24 mouse cellular contexts compared by ENCODE assay signal in genomic region chr9:54299389-54299788, GRCm38 (mm10). TPM values are rescaled to one million over a fixed set of nuclear protein-coding genes. Genes with fewer than 3 reads are reported as not detected.
"Had no signal": no experiment of that assay in that cellular context is flagged by ENCODE, and none has a peak within 500 bp of the region (broad histone marks: within the 10 kb centered on the region; RNA-seq: fewer than 3 reads in every experiment).

No protein-coding gene starts in this region.

- H3K9ac ChIP-seq: neural tube, embryonic 13.5 days; neural tube, embryonic 15.5 days; stomach, embryonic 15.5 days had no signal

- H3K4me2 ChIP-seq: neural tube, embryonic 13.5 days; neural tube, embryonic 15.5 days; stomach, embryonic 15.5 days had no signal

- DNase-seq: retina, postnatal 1 day; right cerebral cortex, adult 18-20 months; right cerebral cortex, postnatal 14 days; right cerebral cortex, postnatal 25 days; right cerebral cortex, postnatal 4 days; spleen, adult 18-20 months; thymus, adult 18-20 months; thymus, adult 2 months; thymus, postnatal 14 days; thymus, postnatal 25 days; thymus, postnatal 36 days; thymus, postnatal 4 days had no signal

- H3K27ac ChIP-seq: neural tube, embryonic 13.5 days; neural tube, embryonic 15.5 days; stomach, embryonic 15.5 days; stomach, postnatal 0 days had no signal

- H3K4me1 ChIP-seq: neural tube, embryonic 13.5 days; neural tube, embryonic 15.5 days; stomach, embryonic 15.5 days had no signal

- H3K36me3 ChIP-seq: neural tube, embryonic 13.5 days; neural tube, embryonic 15.5 days; stomach, embryonic 15.5 days had no signal

- H3K9me3 ChIP-seq: neural tube, embryonic 13.5 days; neural tube, embryonic 15.5 days; stomach, embryonic 15.5 days had no signal

- H3K4me3 ChIP-seq: neural tube, embryonic 13.5 days; neural tube, embryonic 15.5 days; stomach, embryonic 15.5 days had no signal

- H3K27me3 ChIP-seq: neural tube, embryonic 13.5 days; neural tube, embryonic 15.5 days; stomach, embryonic 15.5 days had no signal

RNA-seq across cellular contexts. Expression of gene Gldn, which starts 13.1 kb away (rescaled TPM):
- total RNA-seq: neutrophil, adult 5-6 weeks had no signal
- polyA plus RNA-seq: small intestine, adult 2 months; stomach, embryonic 14.5 days; stomach, embryonic 15.5 days; stomach, embryonic 16.5 days; stomach, postnatal 0 days had no signal

RNA-seq across cellular contexts. Expression of gene Cyp19a1, which starts 31.5 kb away (rescaled TPM):
- total RNA-seq: neutrophil, adult 5-6 weeks had no signal
- polyA plus RNA-seq: neural tube, embryonic 13.5 days; neural tube, embryonic 14.5 days; small intestine, adult 2 months; spleen, adult 2 months; stomach, embryonic 14.5 days; stomach, embryonic 15.5 days; stomach, embryonic 16.5 days; stomach, postnatal 0 days; thymus, postnatal 0 days; urinary bladder, adult 2 months had no signal
